Mouse (Mus musculus): ENCODE data around the gene Bpifb1.
A peak's percentile ranks its signal among the peaks of the same experiment; 100 is the strongest.
"Not testable (repeated sequence)": the region's sequence is repeated elsewhere in the genome, so short reads cannot be mapped to it uniquely, and the experiment has no call there.

The Bpifb1 gene

DNA sequence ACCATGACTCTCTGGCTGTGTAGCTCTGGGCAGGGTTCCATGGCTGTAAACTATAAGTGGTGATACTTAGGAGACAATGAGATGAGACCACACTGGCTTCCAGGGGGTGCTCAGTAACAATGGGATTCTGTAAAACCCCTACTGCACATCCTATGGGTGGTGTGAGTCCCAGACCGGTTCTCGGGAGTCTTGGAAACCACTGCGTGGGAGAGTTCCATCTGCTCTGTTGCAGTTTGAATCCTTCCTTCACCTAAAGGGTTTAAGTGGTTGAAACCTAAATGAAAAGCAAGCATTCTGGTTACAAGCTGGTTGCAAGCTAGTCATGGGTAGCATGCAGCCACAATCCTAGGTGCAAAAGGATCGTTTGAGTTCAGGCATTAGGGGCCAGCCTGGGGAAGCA is 21.3 kb downstream of the Bpifb1 start:
- DNase-seq (ENCODE audit: low spot score): no peak

- peak; percentile 52 for DNase-seq (ENCODE audit: low spot score)
These were observed 24.6 kb downstream of the Bpifb1 start for GRCm38 (mm10) chr2:154215191-154215590.

- no peak for DNase-seq (ENCODE audit: low spot score)
These were observed 29.3 kb downstream of the Bpifb1 start for GRCm38 (mm10) chr2:154219950-154220349.

DNA sequence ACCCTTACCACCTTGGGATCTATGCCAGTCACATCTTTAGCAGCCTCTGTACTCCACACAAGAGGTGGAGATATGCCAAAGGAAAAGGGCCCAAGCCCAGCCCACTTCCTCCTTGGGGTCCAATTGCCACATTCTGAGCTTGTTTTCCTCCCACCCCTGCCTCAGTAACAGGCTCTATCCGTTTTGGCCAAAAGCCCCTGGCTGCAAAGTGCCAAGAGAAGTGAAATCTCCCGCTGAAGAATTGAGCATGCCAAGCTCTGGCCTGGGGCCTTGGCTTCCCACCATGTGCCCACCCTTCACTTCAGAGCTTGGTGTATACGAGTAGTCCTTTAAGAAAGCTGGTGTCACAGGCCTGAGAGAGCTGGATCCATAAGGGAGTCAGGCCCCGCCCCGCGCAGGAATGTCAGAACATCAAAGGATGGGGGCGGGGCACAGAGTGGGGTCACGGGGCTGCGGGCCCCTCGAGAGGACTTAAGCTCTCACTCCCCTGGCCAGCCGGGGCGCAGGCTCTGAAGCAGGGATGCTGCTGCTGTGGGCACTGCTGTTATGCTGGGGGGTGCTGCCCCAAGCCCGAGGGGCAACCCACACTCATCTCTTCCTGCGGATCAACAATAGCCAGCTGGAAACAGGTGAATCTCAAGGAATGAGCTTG is 32.8 kb downstream of the Bpifb1 start, which contains the start of gene Bpifb5:
TSS of gene Bpifb5 (plus strand) at position 478 of the 652 bp plus-strand sequence.
- peak; percentile 40 for DNase-seq (ENCODE audit: low spot score)

DNA sequence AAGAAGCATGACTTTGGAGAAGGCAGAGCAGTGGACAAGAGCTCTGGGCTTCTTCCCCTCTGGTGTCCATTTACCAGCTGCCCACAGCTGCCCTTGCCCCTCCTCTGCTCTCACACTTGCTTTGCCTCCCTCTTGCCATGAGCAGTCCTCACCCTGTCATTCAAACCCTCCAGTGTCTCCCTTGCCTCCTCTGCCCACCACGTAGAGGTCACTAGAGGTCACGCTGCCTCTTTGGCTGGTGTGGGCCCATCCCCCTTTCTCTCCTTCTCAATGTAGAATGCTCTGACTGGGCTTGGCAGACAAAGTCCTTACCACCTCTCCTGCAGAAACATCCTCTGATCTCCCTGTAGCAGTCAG is 33.3 kb downstream of the Bpifb1 start:
- DNase-seq (ENCODE audit: low spot score): no peak

GRCm38 (mm10) chr2:154226991-154227390 is 36.4 kb downstream of the Bpifb1 start:
- DNase-seq (ENCODE audit: low spot score): no peak

- DNase-seq (ENCODE audit: low spot score): no peak
These were observed 37.2 kb downstream of the Bpifb1 start for GRCm38 (mm10) chr2:154227830-154228229.

- no peak for DNase-seq (ENCODE audit: low spot score)
These were observed 42.8 kb downstream of the Bpifb1 start for GRCm38 (mm10) chr2:154233426-154233825.

DNA sequence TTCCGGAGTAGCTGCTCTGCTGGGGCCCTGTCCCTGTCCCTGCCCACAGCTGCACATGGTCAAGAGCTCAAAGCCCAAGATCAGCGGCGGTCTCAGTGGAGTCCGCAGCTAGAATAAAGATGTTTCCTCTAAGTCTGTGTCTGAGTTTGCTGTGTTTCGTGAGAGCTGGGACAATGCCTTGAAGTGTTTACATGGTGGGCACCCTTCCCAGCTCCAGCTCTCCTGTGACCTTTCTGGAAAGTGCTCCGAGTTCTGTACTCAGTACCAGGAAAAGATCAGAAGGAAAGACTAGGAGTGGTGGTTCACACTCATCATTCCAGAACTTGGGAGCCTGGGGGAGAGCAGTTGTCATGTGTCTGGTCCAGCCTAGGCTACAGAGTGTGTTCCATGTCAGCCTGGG is 50.2 kb downstream of the Bpifb1 start:
- DNase-seq (ENCODE audit: low spot score): no peak

DNA sequence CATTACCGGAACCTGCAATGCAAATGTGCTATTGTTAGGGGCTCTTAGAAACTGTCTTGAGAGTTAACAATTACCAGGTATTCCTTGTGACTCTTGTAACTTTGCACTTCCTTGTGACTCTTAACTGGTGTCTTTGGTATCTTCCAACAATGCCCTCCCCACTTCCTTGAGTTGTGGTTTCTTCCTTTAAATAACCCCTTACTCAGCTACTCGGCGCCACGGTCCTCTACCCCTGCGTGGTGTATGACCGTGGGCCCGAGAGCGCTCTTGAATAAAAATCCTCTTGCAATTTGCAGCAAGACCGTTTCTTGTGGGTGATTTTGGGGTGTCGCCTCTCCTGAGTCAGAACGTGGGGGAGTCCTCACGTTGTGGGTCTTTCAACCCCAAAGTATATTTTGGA is 52.1 kb downstream of the Bpifb1 start:
- DNase-seq (ENCODE audit: low spot score): not testable (repeated sequence)

DNA sequence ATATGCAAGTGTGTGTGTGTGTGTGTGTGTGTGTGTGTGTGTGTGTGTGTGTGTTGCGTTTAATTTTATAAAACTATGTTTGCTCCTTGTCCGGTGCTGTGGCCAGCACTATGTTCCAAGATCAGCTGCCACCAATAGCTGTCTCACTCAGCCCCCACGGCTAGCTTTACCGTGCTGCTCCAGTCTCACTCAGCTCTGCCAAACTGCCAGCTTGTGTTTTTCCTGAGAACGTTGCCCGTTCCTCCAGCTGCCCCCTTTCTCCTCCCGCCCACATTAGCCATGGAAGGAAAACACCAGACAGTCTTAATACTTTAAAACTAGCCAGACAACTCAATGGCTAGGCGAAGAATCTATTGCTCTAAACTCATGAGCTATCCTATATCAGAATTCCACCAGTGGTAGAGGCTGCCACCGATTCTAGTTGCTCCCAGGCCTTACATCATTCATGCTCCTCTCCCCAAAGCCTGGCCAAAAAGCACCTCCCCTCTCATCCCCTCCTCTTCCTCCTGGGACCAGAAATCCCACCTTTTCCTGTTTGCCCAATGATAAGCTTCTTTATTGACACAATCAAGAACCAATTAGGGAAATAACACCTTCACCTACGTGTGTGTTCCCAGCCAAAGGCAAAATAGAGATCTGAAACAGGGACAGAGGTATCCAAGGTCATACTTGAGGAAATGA is 52.9 kb downstream of the Bpifb1 start:
- DNase-seq (ENCODE audit: low spot score): no peak

GRCm38 (mm10) chr2:154245322-154245721 is 54.7 kb downstream of the Bpifb1 start:
- no peak for DNase-seq (ENCODE audit: low spot score)

DNA sequence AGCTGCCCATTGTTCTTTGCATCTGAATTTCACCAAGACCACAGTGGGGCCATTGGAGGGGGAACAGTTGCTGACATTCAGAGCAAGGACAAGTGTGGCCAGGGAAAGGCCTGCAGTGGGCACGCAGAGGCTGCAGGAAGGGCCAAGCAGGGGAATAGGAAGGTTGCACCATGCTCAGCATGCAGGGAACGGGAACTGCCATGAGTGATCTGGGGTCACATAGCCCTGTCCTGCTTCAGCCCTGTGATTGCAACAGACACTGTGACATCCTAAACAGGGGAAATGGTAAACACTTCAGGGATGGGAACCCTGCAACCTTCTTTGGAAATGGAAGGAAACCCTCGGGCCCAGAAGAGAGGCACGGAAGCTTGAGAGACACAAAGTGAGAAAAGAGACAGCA is 64.6 kb downstream of the Bpifb1 start:
- not testable (repeated sequence) for DNase-seq (ENCODE audit: low spot score)

DNA sequence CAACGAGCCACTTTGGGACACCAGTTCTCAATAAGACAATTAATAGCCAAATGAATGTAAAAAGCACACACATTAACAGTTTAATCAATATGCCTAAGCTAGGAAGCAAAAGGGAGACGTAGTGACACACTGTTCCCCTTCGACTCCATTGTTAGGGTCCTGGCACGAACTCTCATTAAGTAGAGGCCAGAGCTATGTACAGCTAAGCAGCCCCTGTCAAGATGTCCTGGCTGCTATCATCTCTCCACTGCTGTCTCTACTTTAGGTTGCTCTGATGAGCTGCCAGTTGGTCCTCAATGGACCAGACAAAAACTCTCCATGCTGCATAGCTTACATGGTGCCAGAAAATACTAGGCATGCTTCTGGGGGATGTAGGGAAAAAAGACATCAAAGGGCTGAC is 65.2 kb downstream of the Bpifb1 start:
- no peak for DNase-seq (ENCODE audit: low spot score)

DNA sequence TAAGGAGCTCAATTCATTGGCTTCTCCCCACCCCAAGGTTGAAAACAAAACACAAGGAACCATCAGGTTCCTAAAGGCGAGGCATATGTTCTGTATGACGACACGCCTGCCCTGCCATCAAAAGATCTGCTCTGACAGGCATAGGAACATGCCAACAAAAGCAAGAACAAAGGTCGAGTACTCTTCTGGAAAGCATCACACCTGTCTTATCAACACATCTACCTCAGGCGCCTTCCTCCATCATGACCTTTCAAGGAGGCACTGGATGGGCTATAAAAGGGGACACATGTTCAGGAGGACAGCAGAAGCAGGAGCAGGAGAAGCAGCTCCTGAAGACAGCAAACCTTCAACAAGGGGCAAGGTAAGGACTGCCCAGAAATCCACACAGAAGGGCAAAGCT is 66.9 kb downstream of the Bpifb1 start, which contains the start of gene Bpifb9a:
TSS of gene Bpifb9a (plus strand) at position 301 of the 400 bp plus-strand sequence.
- not testable (repeated sequence) for DNase-seq (ENCODE audit: low spot score)

DNA sequence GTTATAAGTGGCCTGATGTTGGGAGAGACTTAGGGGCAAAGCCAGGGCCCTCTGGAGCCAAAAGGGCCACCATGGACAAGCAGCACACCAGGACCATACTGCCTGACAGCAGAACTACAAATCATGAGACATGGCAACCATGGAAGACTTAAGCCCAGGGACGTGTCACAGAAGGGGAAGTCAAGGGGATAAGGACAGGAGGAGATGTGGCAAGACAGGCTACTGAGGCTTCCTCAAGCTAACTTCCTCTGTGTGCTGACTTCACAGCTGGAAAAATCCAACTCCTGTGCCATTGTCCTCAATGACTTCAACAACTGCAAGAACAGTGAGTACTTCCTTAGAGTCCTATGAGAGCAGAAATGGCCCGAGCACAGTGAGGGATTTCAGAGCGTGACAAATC is 73.8 kb downstream of the Bpifb1 start:
- DNase-seq (ENCODE audit: low spot score): not testable (repeated sequence)

All from testis, postnatal 14 days (tissue).